Mouse (Mus musculus): ENCODE data around the gene Zfp991.
"Not testable (repeated sequence)": the region's sequence is repeated elsewhere in the genome, so short reads cannot be mapped to it uniquely, and the experiment has no call there.

- not testable (repeated sequence) for TF ChIP-seq MYOG (IDR thresholded peaks at IDR 0.05; ENCODE audit: control insufficient read depth, extremely low read depth, insufficient read length); CTCF (IDR thresholded peaks at IDR 0.05; ENCODE audit: control insufficient read depth, insufficient read depth, insufficient read length); MAX (IDR thresholded peaks at IDR 0.05); CEBPB (IDR thresholded peaks at IDR 0.05; ENCODE audit: low read depth)
These were observed 87.7 kb downstream of the Zfp991 start for GRCm38 (mm10) chr4:147219319-147220070.
